28 mouse cellular contexts compared by ENCODE assay signal in genomic region chr5:25535566-25535965, GRCm38 (mm10). TPM values are rescaled to one million over a fixed set of nuclear protein-coding genes. Genes with fewer than 3 reads are reported as not detected.
A peak's percentile ranks its signal among the peaks of the same experiment; 100 is the strongest.
DNase-seq lines count a peak whose midpoint lies in the region; ATAC-seq and TF ChIP-seq lines count a peak whose summit lies in the region.
"Had no signal": no experiment of that assay in that cellular context is flagged by ENCODE, and none has a peak within 500 bp of the region (broad histone marks: within the 10 kb centered on the region; RNA-seq: fewer than 3 reads in every experiment).

No protein-coding gene starts in this region.

- peak overlapping the region; percentile 46; the same call in 1 of the 2 replicates for H3K27ac ChIP-seq in intestine, postnatal 0 days (ENCODE audit: low read depth, low read length)
- no peak overlapping the region for H3K27ac ChIP-seq in intestine, embryonic 15.5 days
- H3K27ac ChIP-seq in ES-E14 (ENCODE audit: insufficient read depth, low read depth, low read length, poor library complexity, severe bottlenecking): no peak overlapping the region
- H3K27ac ChIP-seq: embryonic facial prominence, embryonic 10.5 days; embryonic facial prominence, embryonic 12.5 days; forebrain, embryonic 13.5 days; forebrain, embryonic 15.5 days had no signal

- peak overlapping the region; percentile 30; the same call in 1 of the 2 replicates for H3K4me2 ChIP-seq in intestine, postnatal 0 days (replicated peaks; ENCODE audit: low read depth)
- no peak overlapping the region for H3K4me2 ChIP-seq in intestine, embryonic 15.5 days (replicated peaks)
- H3K4me2 ChIP-seq: embryonic facial prominence, embryonic 12.5 days; forebrain, embryonic 13.5 days; forebrain, embryonic 15.5 days had no signal

- no peak for TF ChIP-seq CTCF in intestine, postnatal 0 days (IDR thresholded peaks at IDR 0.05; ENCODE audit: low read depth)

- no peak for ATAC-seq in intestine, postnatal 0 days
- no peak for ATAC-seq in intestine, embryonic 15.5 days
- ATAC-seq: activated CD4-positive, CD25-positive, alpha-beta regulatory T cell, adult 4 months; CD4-positive, CD25-positive, alpha-beta regulatory T cell, adult 4 months; forebrain, embryonic 13.5 days; forebrain, embryonic 15.5 days; forebrain, postnatal 0 days; Patski had no signal

- H3K36me3 ChIP-seq in intestine, postnatal 0 days (ENCODE audit: control insufficient read depth, insufficient read depth): no peaks in the 10 kb centered on the region
- H3K36me3 ChIP-seq in intestine, embryonic 15.5 days: no peaks in the 10 kb centered on the region
- H3K36me3 ChIP-seq in ES-E14 (ENCODE audit: control insufficient read depth, insufficient read depth, low read length, poor library complexity, severe bottlenecking): no peaks in the 10 kb centered on the region
- H3K36me3 ChIP-seq: embryonic facial prominence, embryonic 10.5 days; embryonic facial prominence, embryonic 12.5 days; forebrain, embryonic 15.5 days had no signal

- WGBS in intestine, postnatal 0 days: 83% methylated on average over 2 of the region's 2 CpGs
- WGBS in intestine, embryonic 15.5 days: 92% methylated on average over 2 of the region's 2 CpGs

- no peak overlapping the region for H3K9ac ChIP-seq in intestine, postnatal 0 days (ENCODE audit: low read depth, low read length)
- no peak overlapping the region for H3K9ac ChIP-seq in intestine, embryonic 15.5 days
- H3K9ac ChIP-seq in ES-E14 (ENCODE audit: insufficient read depth, low read depth, low read length, poor library complexity, severe bottlenecking): peak overlapping the region; percentile 47; the same call in 1 of the 2 replicates
- H3K9ac ChIP-seq: embryonic facial prominence, embryonic 12.5 days; forebrain, embryonic 13.5 days; forebrain, embryonic 15.5 days; forebrain, postnatal 0 days had no signal

- no peak overlapping the region for H3K4me3 ChIP-seq in intestine, postnatal 0 days (ENCODE audit: low read depth, low read length)
- no peak overlapping the region for H3K4me3 ChIP-seq in intestine, embryonic 15.5 days (replicated peaks)
- no peak overlapping the region for H3K4me3 ChIP-seq in ES-E14 (ENCODE audit: insufficient read depth in 1 of 2, low read depth in 1 of 2, low read length in 2 of 2, poor library complexity in 1 of 2, severe bottlenecking in 1 of 2)
- H3K4me3 ChIP-seq: embryonic facial prominence, embryonic 10.5 days; embryonic facial prominence, embryonic 12.5 days; forebrain, embryonic 13.5 days; forebrain, embryonic 15.5 days had no signal

- in situ Hi-C loops in ES-E14 (cut with MboI; ENCODE audit: low sequenced_read_pairs in 2 of 2, unreplicated experiment in 2 of 2): no loop called here

- no peaks in the 10 kb centered on the region for H3K4me1 ChIP-seq in intestine, postnatal 0 days (replicated peaks; ENCODE audit: control insufficient read depth, insufficient read depth, low read length)
- H3K4me1 ChIP-seq in intestine, embryonic 15.5 days (replicated peaks): no peaks in the 10 kb centered on the region
- H3K4me1 ChIP-seq in ES-E14 (ENCODE audit: control insufficient read depth in 2 of 2, insufficient read depth in 2 of 2, low read length in 2 of 2, poor library complexity in 1 of 2): peaks cover 15 to 18% of the 10 kb centered on the region in 2 experiments
- H3K4me1 ChIP-seq: embryonic facial prominence, embryonic 10.5 days; embryonic facial prominence, embryonic 12.5 days had no signal

- intact Hi-C loops in heart, postnatal 10 days (cut with DNase I): no loop called here

- H3K9me3 ChIP-seq in intestine, postnatal 0 days (ENCODE audit: control insufficient read depth): no peaks in the 10 kb centered on the region
- no peaks in the 10 kb centered on the region for H3K9me3 ChIP-seq in intestine, embryonic 15.5 days
- H3K9me3 ChIP-seq in ES-E14 (ENCODE audit: control insufficient read depth, insufficient read depth, low read depth, low read length): no peaks in the 10 kb centered on the region
- H3K9me3 ChIP-seq: embryonic facial prominence, embryonic 10.5 days; forebrain, embryonic 15.5 days had no signal

- DNase-seq in heart, adult 11 months: peak; percentile 63
- no peak for DNase-seq in heart, postnatal 10 days
- DNase-seq in ES-E14 (ENCODE audit: low read depth, low spot score): no peak
- no peak for DNase-seq in left cerebral cortex, adult 11 months (ENCODE audit: low spot score)
- DNase-seq in frontal cortex, adult 2 months (ENCODE audit: extremely low spot score in 1 of 2, low spot score in 1 of 2): no peak
- DNase-seq: adrenal gland, adult 8-10 months; adrenal gland, postnatal 14 days; adrenal gland, postnatal 36 days; B cell, adult 2 months; cerebellum, adult 11-12 months; cerebellum, adult 2 months; cerebellum, adult 9-10 months; cerebellum, postnatal 10 days; cerebellum, postnatal 25 days; forebrain, postnatal 0 days had no signal

- H3K27me3 ChIP-seq in intestine, postnatal 0 days (replicated peaks; ENCODE audit: control insufficient read depth, insufficient read depth, low read length): no peaks in the 10 kb centered on the region
- H3K27me3 ChIP-seq in intestine, embryonic 15.5 days (replicated peaks): no peaks in the 10 kb centered on the region
- H3K27me3 ChIP-seq: CH12.LX; embryonic facial prominence, embryonic 12.5 days; forebrain, embryonic 13.5 days; forebrain, embryonic 15.5 days; Patski had no signal

TF ChIP-seq in ES-E14, 5 proteins besides CTCF, POLR2A, EP300 and RAD21:
- no peak for TF ChIP-seq MAFK (IDR thresholded peaks at IDR 0.05; ENCODE audit: insufficient read depth, low read depth, low read length)
- no peak for TF ChIP-seq HCFC1 (IDR thresholded peaks at IDR 0.05; ENCODE audit: borderline replicate concordance, insufficient read depth, low read length)
- no peak for TF ChIP-seq ZC3H11A (IDR thresholded peaks at IDR 0.05; ENCODE audit: borderline replicate concordance, low read depth, low read length)
- no peak for TF ChIP-seq CHD2 (IDR thresholded peaks at IDR 0.05; ENCODE audit: low read depth, low read length)
- TF ChIP-seq ZNF384 (IDR thresholded peaks at IDR 0.05; ENCODE audit: low read depth, low read length): no peak
TF ChIP-seq in ES-E14: peak in this region for 0.

RNA-seq across cellular contexts. Expression of gene Cct8l1, which starts 19.7 kb away (rescaled TPM):
- total RNA-seq in heart, postnatal 10 days (2021): not detected
- polyA plus RNA-seq in intestine, postnatal 0 days (2015; fragmentation: Nextera tagmentation; extraction: Ambion mirVana): 0.09 and 0.26 TPM in 2 replicates
- 0.11 TPM in 1 of 2 replicates, not detected in the other for polyA plus RNA-seq in intestine, embryonic 15.5 days (2015; fragmentation: Nextera tagmentation; extraction: Ambion mirVana)
- total RNA-seq in ES-E14 (2012; rRNA removed): 0.21 and 0.22 TPM in 2 replicates
- 0.13 and 0.18 TPM in 2 replicates for polyA plus RNA-seq in frontal cortex, adult 2 months (2012; rRNA removed)
- total RNA-seq: adrenal gland, postnatal 14 days; CH12.LX; forebrain, postnatal 0 days; MEL had no signal
- polyA plus RNA-seq: activated CD4-positive, CD25-positive, alpha-beta regulatory T cell, adult 4 months; CD4-positive, CD25-positive, alpha-beta regulatory T cell, adult 4 months; embryonic facial prominence, embryonic 12.5 days; embryonic facial prominence, embryonic 14.5 days; forebrain, embryonic 11.5 days; forebrain, embryonic 13.5 days; forebrain, embryonic 15.5 days; forebrain, postnatal 0 days; Patski had no signal

RNA-seq across cellular contexts. Expression of gene Kmt2c, which starts 37.0 kb away (rescaled TPM):
- total RNA-seq in heart, postnatal 10 days (2021): 10 to 100 TPM; 45.3 to 46.7 TPM
- polyA plus RNA-seq in intestine, postnatal 0 days (2015; fragmentation: Nextera tagmentation; extraction: Ambion mirVana): 7.0 and 7.7 TPM in 2 replicates
- polyA plus RNA-seq in intestine, embryonic 15.5 days (2015; fragmentation: Nextera tagmentation; extraction: Ambion mirVana): 11.5 and 11.8 TPM in 2 replicates
- total RNA-seq in ES-E14 (2012; rRNA removed): 50.6 and 56.7 TPM in 2 replicates
- 40.9 and 44.2 TPM in 2 replicates for polyA plus RNA-seq in frontal cortex, adult 2 months (2012; rRNA removed)
